Mouse (Mus musculus) right cerebral cortex, postnatal 4 days (tissue): Measurements from ENCODE around the gene Gm3138.
"Not testable (repeated sequence)": the region's sequence is repeated elsewhere in the genome, so short reads cannot be mapped to it uniquely, and the experiment has no call there.

ENCODE experiments used
- DNase-seq: peaks from one replicate; pipeline ENCODE4 v3.0.0-alpha.2; 2022

The Gm3138 gene

GRCm38 (mm10) chr14:4249331-4249730 is at the start of gene Gm3138:
TSS of gene Gm3138 (plus strand) at chr14:4249631.
- not testable (repeated sequence) for DNase-seq

DNA sequence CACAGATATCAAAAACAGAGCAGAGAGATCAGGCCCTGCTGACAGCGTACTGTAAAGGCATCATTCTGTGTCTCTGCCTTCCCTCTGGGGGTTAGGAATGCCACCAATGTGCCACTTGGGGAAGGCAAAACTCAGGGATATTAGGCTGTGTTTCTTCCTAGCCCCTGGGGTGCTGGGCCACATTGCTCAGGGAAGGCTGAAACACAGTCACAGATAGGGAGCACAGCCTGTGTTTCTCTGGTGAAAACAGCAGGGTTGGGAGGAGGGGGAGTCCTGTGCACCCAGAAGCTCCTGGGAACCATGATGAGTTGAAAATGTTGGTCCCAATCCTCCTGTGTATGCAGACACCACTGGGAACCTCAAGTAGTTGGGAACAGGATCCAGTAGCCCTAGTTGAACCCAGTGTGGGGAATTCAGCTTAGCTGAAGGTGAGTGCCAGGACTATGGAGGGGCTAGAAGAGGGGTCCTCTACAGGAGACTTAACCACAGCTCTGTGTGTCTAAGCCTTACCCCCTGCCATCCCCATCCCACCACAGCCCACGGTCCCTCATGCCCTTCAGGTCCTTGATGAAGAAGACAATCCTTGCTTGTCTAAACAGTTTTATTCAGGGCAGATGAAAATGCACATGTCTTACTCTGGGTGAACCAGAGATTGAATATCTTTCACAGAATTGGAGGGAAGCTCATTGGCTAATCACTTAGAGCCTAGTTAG is 20.0 kb downstream of the Gm3138 start:
- DNase-seq = not testable (repeated sequence)

DNA sequence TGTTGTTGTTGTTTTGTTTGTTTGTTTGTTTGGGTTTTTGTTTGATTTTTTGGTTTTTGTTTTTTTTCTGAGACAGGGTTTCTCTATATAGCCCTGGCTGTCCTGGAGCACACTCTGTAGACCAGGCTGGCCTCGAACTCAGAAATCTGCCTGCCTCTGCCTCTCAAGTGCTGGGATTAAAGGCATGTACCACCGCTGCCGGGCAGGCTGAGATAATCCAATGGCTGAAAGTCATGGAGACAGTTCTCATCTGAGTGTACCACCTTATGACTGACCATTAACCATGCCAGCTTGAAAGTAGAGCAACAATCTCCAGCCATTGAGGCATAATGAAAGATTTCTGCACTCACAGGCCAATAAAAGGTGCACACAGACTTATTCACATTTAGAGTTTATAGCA is 30.4 kb downstream of the Gm3138 start:
- not testable (repeated sequence) for DNase-seq
